Mouse (Mus musculus): ENCODE measurements around the gene Hspb3. TPM values are rescaled to one million over a fixed set of nuclear protein-coding genes. Genes with fewer than 3 reads are reported as not detected.

The Hspb3 gene
- total RNA-seq, 2 experiments from 2014 or later: 14.3 to 19.7 TPM

Other genes starting within 250 kb of the Hspb3 start
- 10 to 100 TPM; 20.2 to 20.4 TPM for gene Snx18, start 45.1 kb downstream of the Hspb3 start, total RNA-seq (2021)
- 1 to 10 TPM; 6.4 to 7.5 TPM for gene Arl15, start 130.8 kb upstream of the Hspb3 start, total RNA-seq (2021)